Mouse (Mus musculus): ENCODE results near the gene Otub1. TPM values are rescaled to one million over a fixed set of nuclear protein-coding genes. Genes with fewer than 3 reads are reported as not detected.

Otub1 gene
- polyA plus RNA-seq (2016; fragmentation: Nextera tagmentation; extraction: Ambion mirVana), result 275 and 280 TPM in 2 replicates

DNA sequence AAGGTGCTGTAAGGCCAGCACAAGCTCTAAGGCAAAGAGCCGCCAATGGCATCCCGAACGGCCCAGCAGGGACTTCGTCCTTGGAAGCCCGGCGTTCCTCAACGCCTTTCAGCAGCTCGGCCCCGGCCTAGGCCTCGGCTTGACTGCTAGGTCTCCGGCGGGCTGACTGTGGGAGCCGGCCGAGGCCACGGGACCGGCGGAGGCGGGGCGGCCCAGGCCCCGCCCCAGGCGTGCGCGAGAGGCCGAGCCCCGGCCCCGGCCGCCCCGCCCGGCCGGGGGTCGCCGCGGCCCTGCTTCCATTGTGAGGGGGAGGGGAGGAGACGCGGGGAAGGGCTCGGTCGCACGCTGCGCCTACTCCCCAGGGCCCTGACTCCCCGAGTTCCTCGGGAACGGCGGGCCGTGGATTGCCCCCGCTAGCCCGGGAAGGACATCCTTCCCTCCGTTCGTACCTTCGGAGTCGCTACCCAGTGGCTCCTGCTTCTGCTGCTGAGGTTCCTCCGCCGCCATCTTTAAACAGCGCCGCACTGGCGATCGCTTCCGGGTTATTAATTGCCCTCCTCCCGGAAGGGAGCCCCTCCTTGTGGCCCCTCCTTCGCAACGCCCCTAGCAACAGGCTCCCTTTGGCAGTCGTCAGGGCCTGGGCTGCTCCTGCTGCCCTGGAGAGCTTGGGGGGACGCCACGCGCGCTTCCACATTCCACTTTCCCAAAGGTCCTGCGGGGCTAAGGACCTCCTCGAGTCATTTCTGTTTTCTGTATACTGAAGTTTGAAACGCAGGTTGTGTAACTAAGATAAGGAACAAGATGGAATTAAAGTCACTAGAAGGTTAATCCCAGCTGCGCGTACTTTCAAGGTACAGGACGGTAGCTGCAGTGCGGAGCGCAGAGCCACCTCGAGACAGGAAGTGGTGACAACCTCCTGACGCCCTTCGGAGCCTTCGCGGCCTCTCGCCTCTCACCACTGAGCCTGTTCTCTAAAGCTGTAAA lies at the start of gene Otub1:
Gene Otub1, minus strand, starts transcription at position 564 of the 984 bp plus-strand sequence.
- Histone ChIP-seq H3K9me3 (no peaks in the 10 kb centered on the region), H3K27me3 (ENCODE audit: poor library complexity, severe bottlenecking) (no peaks in the 10 kb centered on the region), H3K36me3 (replicated peaks) (peaks cover 46% of the 10 kb centered on the region), H3K27ac (peak within 1 kb of the TSS; percentile 98), H3K4me1 (peaks cover 33% of the 10 kb centered on the region), H3K4me3 (peak within 1 kb of the TSS; percentile 88)
- peak; percentile 98 for DNase-seq (ENCODE audit: extremely low spot score, low spot score)
- under 1% methylated on average over 75 of the region's 79 CpGs for WGBS

DNA sequence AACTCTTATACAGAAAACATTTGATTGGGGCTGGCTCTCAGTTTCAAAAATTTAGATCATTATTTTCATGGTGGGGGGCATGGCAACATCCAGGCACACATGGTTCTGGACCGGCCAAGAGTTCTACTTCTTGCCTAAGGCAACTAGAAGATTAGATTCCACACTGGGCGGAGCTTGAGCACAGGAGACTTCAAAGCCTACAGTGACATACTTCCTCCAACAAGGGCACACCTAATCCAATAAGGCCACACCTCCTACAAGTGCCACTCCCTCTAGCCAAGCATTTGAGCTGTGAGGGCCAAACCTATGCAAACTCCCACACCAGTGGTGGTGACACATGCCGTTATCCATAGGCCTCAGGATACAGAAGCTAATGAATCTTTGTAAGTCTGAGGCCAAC lies 39.9 kb upstream of the Otub1 start:
- Histone ChIP-seq H3K27ac (no peak overlapping the region), H3K4me3 (no peak overlapping the region), H3K4me1 (peaks cover 9% of the 10 kb centered on the region), H3K36me3 (replicated peaks) (no peaks in the 10 kb centered on the region), H3K9me3 (no peaks in the 10 kb centered on the region), H3K27me3 (ENCODE audit: poor library complexity, severe bottlenecking) (peaks cover 14% of the 10 kb centered on the region)
- 86% methylated on average over 3 of the region's 3 CpGs for WGBS
- DNase-seq (ENCODE audit: extremely low spot score, low spot score), result no peak

DNA sequence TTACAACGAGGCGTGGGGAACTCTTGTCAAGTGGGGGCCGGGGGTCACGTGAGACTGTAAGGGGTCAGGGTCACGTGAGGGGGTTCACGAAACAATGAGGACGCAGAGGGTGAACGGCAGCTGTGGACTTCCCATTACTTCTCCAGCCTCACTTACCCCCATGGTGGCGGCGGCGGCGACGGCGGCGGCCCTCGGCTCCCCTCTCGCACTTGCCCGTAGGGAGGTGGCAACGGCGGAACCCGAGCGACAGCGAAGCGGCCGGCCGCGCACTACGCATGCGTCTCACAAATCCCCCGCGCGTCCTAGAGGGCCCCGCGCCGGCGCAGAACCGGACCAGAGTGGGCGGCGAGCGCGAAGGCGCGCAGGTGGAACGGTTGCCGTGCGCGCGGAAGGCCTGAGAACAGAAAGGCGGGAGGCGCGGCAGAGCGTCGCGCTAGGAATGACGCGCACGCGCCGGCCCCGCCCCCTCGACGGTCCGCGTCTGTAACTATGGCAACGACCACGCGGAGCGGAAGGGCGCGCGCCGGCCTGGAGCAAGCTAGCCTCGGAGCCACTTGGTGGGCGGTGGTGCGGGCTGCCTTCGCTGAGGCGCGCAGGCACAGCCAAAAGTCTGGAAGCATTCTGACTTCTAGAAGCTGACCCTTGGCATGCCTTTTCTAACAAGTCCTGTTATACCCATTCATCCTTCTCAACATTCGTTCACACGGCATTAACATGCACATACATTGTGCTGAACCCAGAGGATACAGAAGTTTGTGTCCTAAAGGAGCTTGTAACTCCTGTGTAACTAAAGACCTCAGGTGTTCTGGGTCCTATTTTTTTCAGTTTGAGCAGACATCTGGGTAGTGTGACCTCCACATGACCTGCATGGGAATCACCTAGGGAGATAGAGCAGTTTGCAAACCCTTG lies 34.9 kb upstream of the Otub1 start, which contains the start of gene Naa40:
Gene Naa40, minus strand, starts transcription at position 402 of the 909 bp plus-strand sequence.
- peak; percentile 90 for DNase-seq (ENCODE audit: extremely low spot score, low spot score)
- peak within 1 kb of the TSS; percentile 83 for H3K4me3 ChIP-seq
- H3K27me3 ChIP-seq (ENCODE audit: poor library complexity, severe bottlenecking), result peaks cover 14% of the 10 kb centered on the region
- H3K36me3 ChIP-seq (replicated peaks), result peaks cover 32% of the 10 kb centered on the region
- H3K4me1 ChIP-seq, result peaks cover 41% of the 10 kb centered on the region
- H3K9me3 ChIP-seq, result no peaks in the 10 kb centered on the region
- under 1% methylated on average over 80 of the region's 80 CpGs for WGBS
- peak within 1 kb of the TSS; percentile 95 for H3K27ac ChIP-seq

DNA sequence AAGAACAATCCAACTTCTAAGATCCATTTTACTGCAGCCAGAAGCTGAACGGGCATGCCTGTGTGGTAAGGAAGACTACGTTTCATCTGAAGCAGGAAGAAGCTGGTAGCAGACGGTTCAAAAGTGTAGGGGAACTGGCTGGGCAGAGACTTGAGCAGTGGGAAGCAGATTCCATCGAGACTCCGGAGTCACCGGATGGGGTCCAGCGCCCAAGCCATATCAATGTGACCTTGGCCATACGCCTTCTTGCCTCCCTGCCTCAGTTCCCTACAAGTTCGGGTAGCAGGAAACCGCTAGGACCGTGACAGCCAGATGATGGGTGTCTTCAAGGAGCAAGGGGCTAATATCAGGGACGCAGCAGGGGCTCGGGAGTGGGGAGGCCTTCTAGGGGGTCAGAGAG lies 34.2 kb upstream of the Otub1 start:
- H3K27me3 ChIP-seq (ENCODE audit: poor library complexity, severe bottlenecking), result peaks cover 14% of the 10 kb centered on the region
- DNase-seq (ENCODE audit: extremely low spot score, low spot score), result peak; percentile 32
- H3K4me1 ChIP-seq, result peaks cover 41% of the 10 kb centered on the region
- H3K27ac ChIP-seq, result peak overlapping the region; percentile 95
- 7% methylated on average over 13 of the region's 13 CpGs for WGBS
- H3K9me3 ChIP-seq, result no peaks in the 10 kb centered on the region
- H3K36me3 ChIP-seq (replicated peaks), result peaks cover 38% of the 10 kb centered on the region
- peak overlapping the region; percentile 83 for H3K4me3 ChIP-seq

DNA sequence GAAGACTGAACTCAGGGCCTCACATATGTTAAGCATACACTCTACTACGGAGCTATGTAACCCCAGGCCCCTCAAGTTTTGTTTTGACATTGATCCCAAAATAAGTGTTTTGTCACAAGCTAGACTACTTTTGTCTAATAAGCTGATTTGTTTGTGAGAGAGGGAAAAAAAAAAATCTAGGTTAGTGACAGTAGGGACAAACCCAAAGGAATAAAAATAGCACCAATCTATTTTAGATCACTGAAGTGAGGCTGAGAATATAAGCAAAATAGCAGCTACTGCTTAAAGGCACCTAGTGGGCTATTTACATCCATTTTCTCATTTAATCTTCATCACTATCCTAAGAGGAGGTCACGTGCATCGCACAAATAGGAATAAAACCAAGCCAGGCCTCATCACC lies 33.5 kb upstream of the Otub1 start:
- Histone ChIP-seq H3K36me3 (replicated peaks) (peaks cover 43% of the 10 kb centered on the region), H3K27ac (0 out of 2 replicates have a peak overlapping the region, but pooled peaks have one; percentile 95), H3K27me3 (ENCODE audit: poor library complexity, severe bottlenecking) (peaks cover 14% of the 10 kb centered on the region), H3K4me1 (peaks cover 41% of the 10 kb centered on the region), H3K4me3 (peak overlapping the region; percentile 83), H3K9me3 (no peaks in the 10 kb centered on the region)
- 88% methylated on average over 3 of the region's 3 CpGs for WGBS
- DNase-seq (ENCODE audit: extremely low spot score, low spot score), result no peak

DNA sequence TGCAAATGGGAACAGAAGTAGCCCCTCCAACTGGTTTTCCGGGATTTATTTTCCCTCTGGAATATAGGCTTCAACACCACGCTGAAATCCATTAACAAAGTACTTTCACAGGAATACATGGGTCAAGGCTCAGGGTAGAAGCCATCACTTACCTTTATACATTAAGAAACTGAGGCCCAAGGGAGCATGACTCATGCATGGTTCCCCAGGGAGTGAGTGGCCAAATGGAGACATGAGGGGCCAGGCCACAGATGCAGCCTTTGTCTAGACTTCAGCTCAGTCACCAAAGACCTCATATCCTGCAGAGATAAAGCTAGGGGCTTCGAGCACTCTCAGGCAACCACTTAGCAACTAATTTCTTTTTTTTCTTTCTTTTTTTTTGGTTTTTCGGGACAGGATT lies 30.6 kb upstream of the Otub1 start:
- WGBS, result 93% methylated on average over 4 of the region's 4 CpGs
- H3K4me3 ChIP-seq, result no peak overlapping the region
- peaks cover 1% of the 10 kb centered on the region for H3K27me3 ChIP-seq (ENCODE audit: poor library complexity, severe bottlenecking)
- H3K27ac ChIP-seq, result no peak overlapping the region
- no peaks in the 10 kb centered on the region for H3K9me3 ChIP-seq
- peaks cover 39% of the 10 kb centered on the region for H3K4me1 ChIP-seq
- no peak for DNase-seq (ENCODE audit: extremely low spot score, low spot score)
- H3K36me3 ChIP-seq (replicated peaks), result peaks cover 71% of the 10 kb centered on the region

DNA sequence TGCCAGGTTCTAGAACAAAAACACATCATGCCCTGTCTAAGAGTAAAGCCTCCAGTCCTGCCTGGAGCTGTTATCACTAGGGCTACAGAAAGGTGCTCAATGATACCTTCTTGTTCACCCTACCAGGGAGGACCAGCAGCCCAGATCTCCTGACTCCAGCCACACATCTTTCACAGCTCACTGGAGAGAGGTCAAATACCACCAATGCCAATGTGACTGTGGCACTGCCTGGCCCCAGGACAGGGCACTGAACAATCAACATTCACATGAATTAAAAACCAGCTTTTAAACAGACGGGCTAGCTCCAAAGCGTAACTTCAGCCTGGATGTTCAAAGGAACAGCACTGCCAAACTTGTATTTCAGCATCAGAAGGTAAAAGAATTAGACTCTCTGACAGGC lies 29.9 kb upstream of the Otub1 start:
- Histone ChIP-seq H3K4me1 (peaks cover 32% of the 10 kb centered on the region), H3K27ac (no peak overlapping the region), H3K27me3 (ENCODE audit: poor library complexity, severe bottlenecking) (no peaks in the 10 kb centered on the region), H3K4me3 (no peak overlapping the region), H3K9me3 (no peaks in the 10 kb centered on the region), H3K36me3 (replicated peaks) (peaks cover 79% of the 10 kb centered on the region)
- 93% methylated on average over 2 of the region's 2 CpGs for WGBS
- no peak for DNase-seq (ENCODE audit: extremely low spot score, low spot score)

DNA sequence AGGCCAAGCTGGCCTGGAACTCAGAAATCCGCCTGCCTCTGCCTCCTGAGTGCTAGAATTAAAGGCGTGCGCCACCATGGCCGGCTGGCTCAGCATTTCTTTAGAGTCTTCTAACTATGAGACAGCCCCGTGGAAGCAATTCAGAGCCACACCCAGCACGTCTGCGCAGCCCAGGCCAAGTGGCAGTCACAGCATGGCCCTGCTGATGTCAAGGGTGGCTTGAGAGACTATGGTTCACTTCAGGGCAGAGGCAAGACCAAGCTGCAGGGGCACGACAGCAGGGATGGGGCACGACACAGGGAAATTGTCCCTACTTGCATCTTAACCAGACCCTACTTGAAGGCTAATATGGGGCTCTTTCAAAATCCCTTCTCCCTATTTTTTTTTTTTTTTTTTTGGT lies 29.3 kb upstream of the Otub1 start:
- peaks cover 84% of the 10 kb centered on the region for H3K36me3 ChIP-seq (replicated peaks)
- peaks cover 31% of the 10 kb centered on the region for H3K4me1 ChIP-seq
- H3K9me3 ChIP-seq, result no peaks in the 10 kb centered on the region
- no peaks in the 10 kb centered on the region for H3K27me3 ChIP-seq (ENCODE audit: poor library complexity, severe bottlenecking)
- no peak overlapping the region for H3K27ac ChIP-seq
- DNase-seq (ENCODE audit: extremely low spot score, low spot score), result no peak
- 92% methylated on average over 9 of the region's 9 CpGs for WGBS
- H3K4me3 ChIP-seq, result no peak overlapping the region

DNA sequence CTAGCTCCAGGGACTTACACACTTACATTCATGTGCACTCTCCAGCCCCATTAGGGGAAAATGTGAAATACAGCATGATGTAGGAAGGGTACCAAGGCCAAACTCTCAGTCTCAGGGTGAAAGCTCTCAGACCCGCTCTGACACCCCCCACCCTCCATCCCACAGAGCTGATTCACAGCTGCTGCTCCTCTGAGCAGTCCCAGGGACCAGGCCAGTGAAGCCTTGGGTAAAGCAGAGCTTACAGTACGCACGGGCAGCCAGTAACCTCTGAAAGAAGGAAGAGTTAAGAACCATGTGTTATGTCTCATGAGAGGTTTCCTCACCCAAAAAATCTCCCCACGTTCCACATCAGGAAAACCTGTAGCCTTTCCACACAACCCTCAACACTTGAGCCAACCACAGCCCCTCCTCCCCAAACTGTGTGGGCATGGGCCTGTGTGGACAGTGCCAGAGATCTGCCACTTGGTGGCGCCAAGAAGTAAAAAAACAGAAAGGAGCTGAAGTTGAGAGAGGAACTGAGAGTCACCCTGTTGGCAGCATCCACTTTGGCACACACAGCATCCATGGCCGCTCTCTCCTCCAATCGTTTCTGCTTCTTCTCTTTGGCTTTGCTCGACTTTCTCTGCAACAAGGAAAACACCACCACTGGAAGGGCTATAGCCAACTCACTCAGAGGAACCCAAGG lies 28.6 kb upstream of the Otub1 start:
- Histone ChIP-seq H3K27ac (no peak overlapping the region), H3K36me3 (replicated peaks) (peaks cover 92% of the 10 kb centered on the region), H3K9me3 (no peaks in the 10 kb centered on the region), H3K4me3 (no peak overlapping the region), H3K27me3 (ENCODE audit: poor library complexity, severe bottlenecking) (no peaks in the 10 kb centered on the region), H3K4me1 (peaks cover 23% of the 10 kb centered on the region)
- 69% methylated on average over 8 of the region's 8 CpGs for WGBS
- peak; percentile 70 for DNase-seq (ENCODE audit: extremely low spot score, low spot score)

DNA sequence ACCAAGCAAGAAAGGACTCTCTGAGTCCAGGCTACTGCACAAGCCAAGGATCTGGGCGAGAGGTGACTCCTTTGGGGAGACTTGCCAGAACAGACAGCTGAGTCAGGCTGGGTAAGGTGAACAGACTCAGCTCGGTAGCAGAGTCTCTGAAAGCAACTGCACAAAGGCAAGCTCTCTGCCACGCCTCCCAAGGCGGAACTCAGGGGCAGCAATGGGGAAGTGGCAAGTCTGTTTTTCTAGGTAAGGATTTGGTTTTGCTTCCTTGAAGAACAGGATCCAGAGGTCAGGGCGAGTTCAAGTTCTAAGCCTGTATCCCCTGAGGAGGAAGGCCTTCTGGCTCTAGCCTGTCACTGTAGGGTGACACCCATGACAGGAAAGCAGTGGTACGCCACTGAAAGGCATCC lies 20.4 kb upstream of the Otub1 start:
- Histone ChIP-seq H3K4me3 (no peak overlapping the region), H3K4me1 (no peaks in the 10 kb centered on the region), H3K36me3 (replicated peaks) (peaks cover 70% of the 10 kb centered on the region), H3K27me3 (ENCODE audit: poor library complexity, severe bottlenecking) (no peaks in the 10 kb centered on the region), H3K27ac (no peak overlapping the region), H3K9me3 (peaks cover 6% of the 10 kb centered on the region; the same call in 1 of the 2 replicates)
- WGBS, result 78% methylated on average over 6 of the region's 6 CpGs
- DNase-seq (ENCODE audit: extremely low spot score, low spot score), result no peak

DNA sequence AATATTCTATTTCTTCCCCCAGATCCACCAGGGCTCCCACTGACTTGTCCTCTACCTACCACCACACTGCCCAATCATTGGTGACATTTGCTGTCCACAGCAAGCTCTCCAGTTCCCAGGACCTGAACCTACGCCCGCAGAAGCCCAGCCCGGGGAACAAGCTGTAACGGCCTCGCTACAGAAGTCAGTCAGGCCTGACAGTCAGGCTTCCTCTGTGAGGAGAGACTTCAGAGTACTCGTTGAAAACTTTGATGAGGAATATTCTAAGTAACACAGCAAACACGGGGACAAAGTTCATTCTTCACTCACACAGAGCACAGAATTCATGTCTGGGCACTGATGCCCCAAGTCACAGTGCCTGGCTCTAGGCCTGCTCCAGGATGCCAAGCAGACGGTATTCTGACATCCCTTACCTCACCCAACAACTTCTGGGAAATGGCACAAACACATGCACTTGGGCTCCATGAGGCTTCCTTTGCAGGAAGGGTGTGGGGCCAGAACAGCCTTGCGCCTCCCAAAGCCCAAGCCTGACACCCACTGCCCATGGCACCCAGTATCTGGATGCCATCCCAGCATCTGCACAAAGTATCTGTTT lies 19.1 kb upstream of the Otub1 start:
- Histone ChIP-seq H3K4me3 (no peak overlapping the region), H3K9me3 (peaks cover 6% of the 10 kb centered on the region; the same call in 1 of the 2 replicates), H3K36me3 (replicated peaks) (peaks cover 57% of the 10 kb centered on the region), H3K27me3 (ENCODE audit: poor library complexity, severe bottlenecking) (no peaks in the 10 kb centered on the region), H3K27ac (no peak overlapping the region), H3K4me1 (no peaks in the 10 kb centered on the region)
- no peak for DNase-seq (ENCODE audit: extremely low spot score, low spot score)
- 92% methylated on average over 9 of the region's 9 CpGs for WGBS

DNA sequence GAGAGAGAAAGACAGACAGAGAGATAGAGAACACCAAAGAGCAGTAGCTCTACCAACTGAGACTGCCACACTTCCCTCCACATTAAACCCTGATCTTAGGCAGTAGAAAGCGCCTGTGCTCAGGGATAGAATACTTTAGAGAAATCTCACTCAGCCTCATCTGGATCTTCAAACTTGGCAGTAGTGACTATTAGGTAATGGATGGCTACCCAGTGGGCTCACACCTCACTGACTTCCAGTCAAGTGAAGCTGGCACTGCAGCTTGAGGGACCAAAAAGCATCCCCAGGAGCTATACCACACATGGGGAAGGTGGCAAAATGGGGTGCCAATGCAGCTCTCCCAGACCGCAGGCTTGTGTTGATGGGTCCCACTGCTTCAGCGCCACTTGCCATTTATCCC lies 18.1 kb upstream of the Otub1 start:
- H3K9me3 ChIP-seq, result peaks cover 6% of the 10 kb centered on the region; the same call in 1 of the 2 replicates
- no peaks in the 10 kb centered on the region for H3K27me3 ChIP-seq (ENCODE audit: poor library complexity, severe bottlenecking)
- no peaks in the 10 kb centered on the region for H3K4me1 ChIP-seq
- DNase-seq (ENCODE audit: extremely low spot score, low spot score), result no peak
- peaks cover 48% of the 10 kb centered on the region for H3K36me3 ChIP-seq (replicated peaks)
- no peak overlapping the region for H3K4me3 ChIP-seq
- no peak overlapping the region for H3K27ac ChIP-seq
- 80% methylated on average over 3 of the region's 3 CpGs for WGBS
